Mouse (Mus musculus): ENCODE results near the gene Ptgfrn. TPM values are rescaled to one million over a fixed set of nuclear protein-coding genes. Genes with fewer than 3 reads are reported as not detected.

Ptgfrn gene
- polyA plus RNA-seq, 1 experiment from 2014 or later: 5.0 TPM

DNA sequence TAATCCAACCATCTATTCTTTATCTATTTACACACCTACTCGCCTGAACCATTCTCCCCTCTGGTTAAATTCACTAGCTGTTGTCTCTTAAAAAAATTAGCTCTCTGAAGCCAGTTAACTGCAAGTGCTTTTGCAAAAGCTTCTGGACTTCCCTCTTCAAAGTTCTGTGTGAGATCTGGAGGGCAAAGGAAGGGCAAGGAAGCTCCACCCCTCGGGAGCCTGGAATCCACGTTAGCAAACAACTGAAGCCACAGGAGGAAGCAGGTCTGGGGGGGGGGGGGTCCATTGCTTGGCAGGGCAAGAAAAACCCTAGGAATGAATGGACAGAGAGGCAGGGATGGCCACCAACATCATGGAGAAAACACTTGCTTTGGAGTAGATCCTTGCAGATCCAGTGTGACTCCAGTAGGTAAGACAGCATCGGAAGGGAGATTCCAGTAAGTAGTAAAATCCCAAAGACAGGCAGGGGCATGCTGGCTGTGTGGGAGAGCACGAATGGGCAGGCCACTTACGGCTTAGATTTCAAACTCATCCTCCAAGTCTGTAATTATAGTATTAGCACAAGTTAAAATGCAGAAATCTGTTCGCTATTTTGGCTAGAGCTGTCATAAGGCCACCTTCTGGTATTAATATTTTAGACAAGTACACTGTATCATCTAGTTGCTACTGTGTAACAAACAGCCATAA lies 78.5 kb downstream of the Ptgfrn start:
- no peaks in the 10 kb centered on the region for H3K27me3 ChIP-seq
- ATAC-seq (ENCODE audit: borderline replicate concordance, extremely low read depth, low FRiP score, low TSS enrichment): no peak
- no peak overlapping the region for H3K4me3 ChIP-seq
- no peak overlapping the region for H3K9ac ChIP-seq
- no peak overlapping the region for H3K4me2 ChIP-seq
- WGBS: 49% methylated on average over 7 of the region's 7 CpGs
- H3K27ac ChIP-seq: no peak overlapping the region
- no peaks in the 10 kb centered on the region for H3K36me3 ChIP-seq
- no peaks in the 10 kb centered on the region for H3K9me3 ChIP-seq
- peaks cover 14% of the 10 kb centered on the region; the same call in 1 of the 2 replicates for H3K4me1 ChIP-seq

DNA sequence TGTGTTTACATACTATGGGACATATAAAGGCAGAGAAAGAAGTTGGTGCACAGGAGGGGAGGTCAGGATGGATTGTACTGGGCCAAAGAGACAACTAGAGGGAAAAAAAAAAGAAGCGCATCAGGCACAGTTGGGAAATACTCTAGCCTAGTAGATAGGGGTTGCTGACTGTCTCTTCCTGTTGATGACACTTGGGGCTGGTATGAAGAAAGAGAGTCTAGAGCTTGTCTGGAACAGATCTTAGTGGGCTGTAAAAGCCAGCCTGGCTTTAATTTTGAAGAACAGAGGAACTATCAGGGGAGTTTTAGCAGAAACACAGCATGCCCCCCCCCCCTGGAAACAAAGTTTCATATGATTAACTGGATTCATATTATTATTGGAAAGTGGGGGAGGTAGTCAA lies 79.4 kb downstream of the Ptgfrn start:
- no peak for ATAC-seq (ENCODE audit: borderline replicate concordance, extremely low read depth, low FRiP score, low TSS enrichment)
- Histone ChIP-seq H3K4me2 (no peak overlapping the region), H3K9ac (no peak overlapping the region), H3K36me3 (no peaks in the 10 kb centered on the region), H3K9me3 (no peaks in the 10 kb centered on the region), H3K4me3 (no peak overlapping the region), H3K27ac (no peak overlapping the region), H3K27me3 (no peaks in the 10 kb centered on the region), H3K4me1 (peaks cover 14% of the 10 kb centered on the region; the same call in 1 of the 2 replicates)
- WGBS: 88% methylated on average over 1 of the region's 1 CpGs

DNA sequence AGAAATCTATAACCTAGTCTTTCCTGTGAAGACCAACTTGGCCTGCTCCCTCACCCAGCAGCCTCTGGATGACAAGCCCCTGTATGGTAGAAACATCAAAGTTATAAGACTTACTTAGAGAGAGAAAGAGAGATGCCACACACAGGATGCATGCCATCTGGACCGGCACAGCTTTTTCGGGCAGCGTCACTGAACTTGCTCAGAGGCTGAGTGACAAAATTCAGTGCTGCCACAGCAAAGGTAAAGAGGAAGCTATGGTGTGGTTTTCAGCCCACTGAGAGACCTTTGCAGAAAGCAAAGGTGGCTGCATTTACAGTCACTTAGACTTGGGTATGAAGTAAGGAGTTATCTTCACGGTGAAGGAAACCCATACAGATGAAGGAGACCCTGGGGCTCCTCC lies 80.7 kb downstream of the Ptgfrn start, which contains the start of gene Cd101:
Gene Cd101, minus strand, starts transcription at position 218 of the 400 bp plus-strand sequence.
- Histone ChIP-seq H3K27ac (no peak within 1 kb of the TSS), H3K9me3 (no peaks in the 10 kb centered on the region), H3K9ac (no peak within 1 kb of the TSS), H3K4me3 (no peak within 1 kb of the TSS), H3K4me1 (peaks cover 14% of the 10 kb centered on the region; the same call in 1 of the 2 replicates), H3K36me3 (no peaks in the 10 kb centered on the region), H3K4me2 (no peak within 1 kb of the TSS), H3K27me3 (no peaks in the 10 kb centered on the region)
- WGBS: 81% methylated on average over 4 of the region's 4 CpGs
- no peak for ATAC-seq (ENCODE audit: borderline replicate concordance, extremely low read depth, low FRiP score, low TSS enrichment)

DNA sequence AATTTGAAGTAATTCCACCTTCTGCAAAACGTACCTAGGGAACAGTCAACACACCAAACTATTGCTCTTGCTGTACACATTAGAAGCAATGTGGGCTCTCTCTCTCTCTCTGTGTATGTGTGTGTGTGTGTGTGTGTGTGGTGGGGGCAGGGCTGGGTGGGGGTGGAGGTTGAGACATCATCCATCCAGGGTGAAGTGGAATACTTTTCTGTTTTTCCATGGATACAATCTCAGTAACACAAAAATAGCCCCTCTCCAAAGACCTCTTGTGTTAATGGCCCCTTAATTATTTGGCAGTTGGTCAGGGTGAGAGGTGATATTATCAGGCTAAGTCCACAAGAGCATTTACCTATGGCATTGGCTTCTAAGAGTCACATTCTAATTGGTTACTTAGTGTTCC lies 83.3 kb downstream of the Ptgfrn start:
- no peak overlapping the region for H3K9ac ChIP-seq
- no peak for ATAC-seq (ENCODE audit: borderline replicate concordance, extremely low read depth, low FRiP score, low TSS enrichment)
- H3K4me2 ChIP-seq: no peak overlapping the region
- H3K4me3 ChIP-seq: no peak overlapping the region
- H3K36me3 ChIP-seq: no peaks in the 10 kb centered on the region
- WGBS: 65% methylated on average over 1 of the region's 1 CpGs
- H3K27me3 ChIP-seq: no peaks in the 10 kb centered on the region
- no peaks in the 10 kb centered on the region for H3K9me3 ChIP-seq
- no peak overlapping the region for H3K27ac ChIP-seq
- peaks cover 13% of the 10 kb centered on the region; the same call in 1 of the 2 replicates for H3K4me1 ChIP-seq

DNA sequence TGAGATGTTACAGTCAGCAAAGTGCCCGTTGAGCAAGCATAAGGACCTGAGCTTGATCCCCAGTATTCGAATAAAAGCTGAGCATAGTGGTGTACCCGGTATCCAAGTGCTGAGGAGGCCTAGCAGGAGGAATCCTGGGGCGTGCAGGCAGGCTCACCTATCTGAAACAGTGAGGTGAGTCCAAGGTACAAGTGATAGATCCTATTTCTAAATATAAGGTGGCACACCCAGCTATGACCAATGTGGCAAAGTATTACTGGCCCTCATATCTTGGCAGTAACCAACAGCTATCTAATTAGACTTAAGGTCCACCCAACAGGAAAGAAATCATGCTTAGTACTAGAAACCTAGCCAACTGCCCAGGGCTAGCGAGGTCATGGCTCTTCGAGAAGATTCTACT lies 87.1 kb downstream of the Ptgfrn start:
- H3K27ac ChIP-seq: no peak overlapping the region
- H3K9me3 ChIP-seq: no peaks in the 10 kb centered on the region
- H3K4me3 ChIP-seq: no peak overlapping the region
- no peak for ATAC-seq (ENCODE audit: borderline replicate concordance, extremely low read depth, low FRiP score, low TSS enrichment)
- WGBS: 78% methylated on average over 6 of the region's 6 CpGs
- H3K36me3 ChIP-seq: no peaks in the 10 kb centered on the region
- H3K27me3 ChIP-seq: no peaks in the 10 kb centered on the region
- no peak overlapping the region for H3K4me2 ChIP-seq
- no peak overlapping the region for H3K9ac ChIP-seq
- no peaks in the 10 kb centered on the region for H3K4me1 ChIP-seq

DNA sequence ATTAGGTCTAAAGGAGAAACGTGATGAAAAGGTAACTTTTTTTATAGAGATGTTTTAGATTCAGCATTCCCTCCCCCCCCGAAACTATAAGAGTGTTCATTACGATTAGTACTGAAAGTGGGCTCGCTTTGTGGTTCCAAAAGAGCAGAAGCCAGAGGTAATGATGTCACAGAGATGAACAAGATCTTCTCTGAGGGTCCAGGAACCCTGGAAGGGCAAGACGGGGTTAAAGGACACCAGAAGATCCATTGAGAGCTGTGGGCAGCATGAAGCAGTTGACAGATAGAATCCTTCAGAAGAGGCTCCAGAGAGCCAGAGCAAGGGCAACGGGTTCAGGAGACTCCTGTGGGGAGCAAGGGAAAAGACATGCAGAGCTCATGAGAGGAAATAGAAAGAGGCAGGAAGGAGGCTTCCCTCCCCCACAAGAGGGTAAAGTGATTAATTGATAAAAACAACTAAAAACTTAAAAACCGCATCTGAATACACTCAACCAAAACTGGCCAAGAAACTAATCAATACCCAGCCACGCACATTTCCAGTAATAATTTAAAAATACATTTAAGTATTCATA lies 88.5 kb downstream of the Ptgfrn start:
- WGBS: 68% methylated on average over 8 of the region's 8 CpGs
- H3K4me3 ChIP-seq: no peak overlapping the region
- no peaks in the 10 kb centered on the region for H3K4me1 ChIP-seq
- no peaks in the 10 kb centered on the region for H3K27me3 ChIP-seq
- H3K4me2 ChIP-seq: no peak overlapping the region
- H3K9ac ChIP-seq: no peak overlapping the region
- H3K9me3 ChIP-seq: no peaks in the 10 kb centered on the region
- H3K36me3 ChIP-seq: no peaks in the 10 kb centered on the region
- H3K27ac ChIP-seq: no peak overlapping the region
- no peak for ATAC-seq (ENCODE audit: borderline replicate concordance, extremely low read depth, low FRiP score, low TSS enrichment)

DNA sequence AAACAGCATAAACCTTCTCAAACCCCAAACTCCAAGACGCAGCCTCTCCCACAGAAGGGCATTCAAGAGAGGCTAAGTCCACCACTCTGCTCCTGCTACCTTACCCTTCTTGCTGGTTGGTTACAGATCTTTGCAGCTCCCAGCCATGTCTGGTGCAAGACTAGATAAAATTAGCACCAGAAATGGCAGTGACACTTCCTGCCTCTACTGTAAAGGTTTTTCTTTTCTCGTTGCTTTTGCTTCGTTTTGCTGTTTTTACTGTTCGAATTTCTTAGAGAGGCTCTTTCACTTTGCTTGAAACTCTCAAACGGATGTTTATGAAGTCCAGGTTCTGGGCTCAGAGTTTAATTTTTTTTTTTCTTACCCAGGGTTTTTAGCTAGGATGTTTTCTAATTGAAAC lies 89.0 kb downstream of the Ptgfrn start:
- ATAC-seq (ENCODE audit: borderline replicate concordance, extremely low read depth, low FRiP score, low TSS enrichment): no peak
- 73% methylated on average over 5 of the region's 5 CpGs for WGBS
- H3K36me3 ChIP-seq: no peaks in the 10 kb centered on the region
- H3K4me2 ChIP-seq: no peak overlapping the region
- no peak overlapping the region for H3K27ac ChIP-seq
- no peaks in the 10 kb centered on the region for H3K4me1 ChIP-seq
- no peaks in the 10 kb centered on the region for H3K9me3 ChIP-seq
- no peak overlapping the region for H3K9ac ChIP-seq
- no peaks in the 10 kb centered on the region for H3K27me3 ChIP-seq
- H3K4me3 ChIP-seq: no peak overlapping the region

DNA sequence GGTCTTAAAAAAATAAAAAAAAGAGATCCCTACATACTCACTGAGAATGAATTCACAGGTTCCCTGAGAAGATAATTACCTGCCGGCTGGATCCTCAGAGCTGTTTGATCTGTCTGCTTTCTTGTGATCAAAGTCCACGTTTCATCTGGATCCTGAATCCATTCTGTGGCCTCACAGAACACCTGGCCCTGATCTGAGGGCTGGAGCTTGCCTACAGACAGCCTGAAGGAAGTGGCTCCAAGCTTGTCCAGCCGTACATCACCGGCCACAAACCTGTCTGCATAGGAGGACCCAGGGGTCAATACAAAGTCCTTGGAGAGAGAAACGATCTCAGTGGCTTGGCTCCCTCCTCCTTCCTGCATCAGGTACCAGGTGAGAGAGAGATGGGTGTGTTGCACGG lies 91.6 kb downstream of the Ptgfrn start:
- Histone ChIP-seq H3K27me3 (no peaks in the 10 kb centered on the region), H3K9me3 (no peaks in the 10 kb centered on the region), H3K9ac (no peak overlapping the region), H3K36me3 (no peaks in the 10 kb centered on the region), H3K4me3 (no peak overlapping the region), H3K4me1 (peaks cover 7% of the 10 kb centered on the region), H3K4me2 (no peak overlapping the region), H3K27ac (no peak overlapping the region)
- no peak for ATAC-seq (ENCODE audit: borderline replicate concordance, extremely low read depth, low FRiP score, low TSS enrichment)
- WGBS: 73% methylated on average over 6 of the region's 6 CpGs

DNA sequence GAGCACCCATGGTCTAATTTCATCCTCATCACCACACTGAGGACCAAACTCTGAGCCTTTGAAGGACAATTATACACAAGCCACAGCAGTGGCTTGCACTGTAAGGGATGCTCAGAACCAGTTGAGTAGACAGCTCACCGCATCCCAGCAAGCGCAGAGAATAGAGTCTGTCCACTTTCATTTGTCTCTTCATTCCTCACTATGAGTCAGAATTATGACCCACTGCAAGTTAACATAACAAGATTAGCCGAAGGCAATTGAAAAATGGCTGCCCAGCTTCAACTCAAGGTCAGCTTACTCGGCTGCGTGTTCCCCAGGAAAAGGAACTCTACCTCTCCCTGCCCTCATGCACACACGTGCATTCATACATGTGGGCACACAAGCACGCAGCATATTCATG lies 94.0 kb downstream of the Ptgfrn start:
- 85% methylated on average over 7 of the region's 7 CpGs for WGBS
- no peak overlapping the region for H3K4me3 ChIP-seq
- no peak for ATAC-seq (ENCODE audit: borderline replicate concordance, extremely low read depth, low FRiP score, low TSS enrichment)
- no peak overlapping the region for H3K4me2 ChIP-seq
- no peak overlapping the region for H3K9ac ChIP-seq
- no peak overlapping the region for H3K27ac ChIP-seq
- H3K4me1 ChIP-seq: peaks cover 19% of the 10 kb centered on the region
- no peaks in the 10 kb centered on the region for H3K36me3 ChIP-seq
- H3K9me3 ChIP-seq: no peaks in the 10 kb centered on the region
- no peaks in the 10 kb centered on the region for H3K27me3 ChIP-seq

DNA sequence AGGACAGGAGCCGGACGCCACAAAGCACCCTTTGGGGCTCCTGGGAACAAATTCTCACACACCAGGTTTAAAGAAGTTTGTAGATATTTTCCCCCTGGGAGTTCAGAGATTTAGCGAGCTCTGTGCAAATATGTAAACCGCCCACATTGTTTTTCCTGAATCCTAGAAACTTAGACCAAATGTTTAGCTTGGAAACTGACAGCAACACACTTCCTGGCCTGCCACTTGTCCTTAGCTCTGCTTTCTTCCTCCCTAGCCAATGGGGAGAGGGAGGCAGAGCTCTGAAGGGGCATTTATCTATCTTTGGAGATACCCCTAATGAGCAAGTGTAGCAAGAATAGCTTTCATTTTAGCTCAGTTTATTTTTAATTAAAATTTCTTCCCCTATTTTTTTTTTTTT lies 94.8 kb downstream of the Ptgfrn start:
- H3K4me2 ChIP-seq: no peak overlapping the region
- H3K27ac ChIP-seq: peak overlapping the region; percentile 9; the same call in 1 of the 2 replicates
- peaks cover 19% of the 10 kb centered on the region for H3K4me1 ChIP-seq
- H3K9me3 ChIP-seq: no peaks in the 10 kb centered on the region
- 26% methylated on average over 4 of the region's 4 CpGs for WGBS
- no peak overlapping the region for H3K9ac ChIP-seq
- no peak for ATAC-seq (ENCODE audit: borderline replicate concordance, extremely low read depth, low FRiP score, low TSS enrichment)
- H3K4me3 ChIP-seq: no peak overlapping the region
- no peaks in the 10 kb centered on the region for H3K27me3 ChIP-seq
- H3K36me3 ChIP-seq: no peaks in the 10 kb centered on the region

DNA sequence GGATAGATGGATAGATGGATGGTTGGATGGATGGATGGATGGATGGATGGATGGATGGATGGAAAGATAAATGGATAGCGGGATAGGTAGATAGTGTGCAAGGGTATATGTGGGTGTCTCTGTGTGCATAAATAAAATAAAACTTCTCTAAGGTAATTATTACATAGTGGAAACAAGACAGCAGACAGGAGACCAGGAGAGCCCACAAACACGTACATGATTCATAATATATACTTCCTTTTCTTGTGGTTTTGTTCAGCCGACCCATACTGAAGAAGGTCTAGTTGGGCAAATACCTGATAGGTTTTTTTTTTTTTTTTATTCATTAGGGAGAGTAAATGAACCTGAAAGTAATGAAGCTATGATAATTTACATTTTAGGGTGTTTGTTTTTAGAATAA lies 96.5 kb downstream of the Ptgfrn start:
- Histone ChIP-seq H3K27me3 (no peaks in the 10 kb centered on the region), H3K27ac (no peak overlapping the region), H3K9me3 (no peaks in the 10 kb centered on the region), H3K4me2 (no peak overlapping the region), H3K4me1 (peaks cover 19% of the 10 kb centered on the region), H3K9ac (no peak overlapping the region), H3K36me3 (no peaks in the 10 kb centered on the region), H3K4me3 (no peak overlapping the region)
- no peak for ATAC-seq (ENCODE audit: borderline replicate concordance, extremely low read depth, low FRiP score, low TSS enrichment)
- 86% methylated on average over 3 of the region's 3 CpGs for WGBS

DNA sequence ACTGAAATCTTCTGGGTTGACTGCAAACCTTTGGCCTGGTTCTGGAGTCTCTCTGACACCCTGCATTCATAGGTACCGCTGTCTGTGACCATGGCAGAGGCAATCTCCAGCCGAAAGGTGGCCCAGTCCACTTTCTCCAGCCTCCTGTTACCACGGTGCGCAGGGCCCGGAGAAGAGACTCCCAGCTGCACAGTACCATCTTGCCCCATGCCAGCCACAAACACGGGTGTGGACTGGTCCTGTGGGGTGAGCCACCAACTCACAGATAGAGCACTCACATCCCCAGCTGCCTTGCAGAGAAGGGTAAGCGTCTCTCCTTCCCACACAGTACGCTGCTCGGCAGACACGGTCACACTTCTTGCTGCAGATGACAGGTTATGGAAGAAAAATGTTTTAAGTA lies 97.1 kb downstream of the Ptgfrn start:
- ATAC-seq (ENCODE audit: borderline replicate concordance, extremely low read depth, low FRiP score, low TSS enrichment): no peak
- no peak overlapping the region for H3K4me3 ChIP-seq
- no peaks in the 10 kb centered on the region for H3K27me3 ChIP-seq
- WGBS: 84% methylated on average over 10 of the region's 10 CpGs
- no peaks in the 10 kb centered on the region for H3K9me3 ChIP-seq
- no peaks in the 10 kb centered on the region for H3K36me3 ChIP-seq
- H3K27ac ChIP-seq: no peak overlapping the region
- no peak overlapping the region; the same call in 1 of the 2 replicates for H3K9ac ChIP-seq
- H3K4me1 ChIP-seq: peaks cover 19% of the 10 kb centered on the region
- no peak overlapping the region for H3K4me2 ChIP-seq

All from lung, embryonic 15.5 days (tissue).